Mouse (Mus musculus) adrenal gland, adult 8-10 months (tissue): ENCODE measurements around the gene Rell1. TPM values are rescaled to one million over a fixed set of nuclear protein-coding genes. Genes with fewer than 3 reads are reported as not detected.
"Not testable (repeated sequence)": the region's sequence is repeated elsewhere in the genome, so short reads cannot be mapped to it uniquely, and the experiment has no call there.

ENCODE experiments used
- DNase-seq: peaks from one replicate; pipeline ENCODE4 v3.0.0; 2022
- total RNA-seq, 4 experiments: library from RNA; stranded (reverse); gene quantifications; 2 replicates each; pipeline ENCODE4 v1.2.4; 2022

Gene Rell1
- total RNA-seq, 4 experiments from 2014 or later: 49.3 to 101 (median 71.5) TPM

- not testable (repeated sequence) for DNase-seq
Measured at GRCm38 (mm10) chr5:63897001-63897819, 71.5 kb downstream of the Rell1 start.

- no peak for DNase-seq
Measured at GRCm38 (mm10) chr5:63891912-63892311, 76.8 kb downstream of the Rell1 start.

DNA sequence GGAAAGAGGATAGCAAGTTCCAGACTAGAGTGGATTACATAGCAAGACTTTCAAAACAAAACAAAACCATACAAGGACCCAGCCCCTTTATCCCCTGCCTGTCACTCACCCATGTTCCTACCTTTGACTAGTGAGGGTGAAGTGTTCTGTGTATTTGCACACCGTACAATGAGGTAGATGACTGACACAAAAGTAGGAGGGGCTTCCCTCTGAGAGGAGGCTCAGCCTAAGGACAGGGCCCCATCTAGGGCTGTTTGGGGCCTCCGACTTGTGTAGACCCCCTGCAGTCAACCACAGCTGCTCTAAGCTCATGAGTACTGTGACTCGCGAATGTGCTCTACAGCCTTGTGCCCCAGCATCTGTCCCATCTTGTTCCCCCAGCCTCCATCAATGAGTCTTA is 77.5 kb downstream of the Rell1 start:
- no peak for DNase-seq

- DNase-seq: no peak
Measured at GRCm38 (mm10) chr5:63887111-63887510, 81.6 kb downstream of the Rell1 start.

- no peak for DNase-seq
Measured at GRCm38 (mm10) chr5:63886709-63887108, 82.0 kb downstream of the Rell1 start.

- no peak for DNase-seq
Measured at GRCm38 (mm10) chr5:63886292-63886691, 82.4 kb downstream of the Rell1 start.

DNA sequence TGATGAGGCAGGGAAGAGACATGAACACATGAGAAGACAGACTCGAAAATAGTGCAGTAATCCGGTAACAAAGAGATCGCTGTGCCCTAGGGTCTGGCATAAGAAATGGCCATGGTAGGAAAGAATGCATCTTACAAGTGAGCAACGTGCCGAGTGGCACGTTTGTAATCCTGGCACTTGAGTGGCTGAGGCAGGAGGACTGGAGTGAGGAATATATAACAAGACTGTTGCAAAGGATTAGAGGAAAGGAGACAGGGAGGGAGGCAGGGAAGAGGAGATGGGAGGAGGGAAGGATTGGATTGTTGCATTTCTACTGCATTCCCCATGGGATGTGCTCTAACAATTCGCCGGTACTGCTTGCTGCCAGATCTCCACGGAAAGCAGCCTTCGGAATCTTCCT is 89.7 kb downstream of the Rell1 start:
- DNase-seq: no peak

GRCm38 (mm10) chr5:63876081-63876480 is 92.6 kb downstream of the Rell1 start:
- DNase-seq: no peak

DNA sequence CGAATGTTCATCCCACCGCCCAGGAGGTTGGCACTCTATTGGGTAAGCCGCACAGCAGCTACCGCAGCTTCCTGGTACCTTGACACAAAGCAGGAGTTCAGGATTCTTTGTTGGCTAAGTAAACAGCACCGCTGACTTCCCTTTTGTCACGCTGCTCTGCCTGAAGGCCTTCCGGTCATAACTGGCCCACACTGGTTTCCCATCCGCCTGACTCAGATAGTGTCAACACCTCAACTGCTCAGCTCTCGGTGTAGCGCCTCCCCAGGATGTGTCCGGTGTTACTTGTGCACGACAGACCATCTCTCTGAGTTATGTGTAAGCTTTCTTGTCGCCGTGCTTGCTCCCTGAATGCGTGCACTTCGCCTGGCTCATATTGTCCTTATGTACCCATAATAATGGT is 93.8 kb downstream of the Rell1 start:
- no peak for DNase-seq

DNA sequence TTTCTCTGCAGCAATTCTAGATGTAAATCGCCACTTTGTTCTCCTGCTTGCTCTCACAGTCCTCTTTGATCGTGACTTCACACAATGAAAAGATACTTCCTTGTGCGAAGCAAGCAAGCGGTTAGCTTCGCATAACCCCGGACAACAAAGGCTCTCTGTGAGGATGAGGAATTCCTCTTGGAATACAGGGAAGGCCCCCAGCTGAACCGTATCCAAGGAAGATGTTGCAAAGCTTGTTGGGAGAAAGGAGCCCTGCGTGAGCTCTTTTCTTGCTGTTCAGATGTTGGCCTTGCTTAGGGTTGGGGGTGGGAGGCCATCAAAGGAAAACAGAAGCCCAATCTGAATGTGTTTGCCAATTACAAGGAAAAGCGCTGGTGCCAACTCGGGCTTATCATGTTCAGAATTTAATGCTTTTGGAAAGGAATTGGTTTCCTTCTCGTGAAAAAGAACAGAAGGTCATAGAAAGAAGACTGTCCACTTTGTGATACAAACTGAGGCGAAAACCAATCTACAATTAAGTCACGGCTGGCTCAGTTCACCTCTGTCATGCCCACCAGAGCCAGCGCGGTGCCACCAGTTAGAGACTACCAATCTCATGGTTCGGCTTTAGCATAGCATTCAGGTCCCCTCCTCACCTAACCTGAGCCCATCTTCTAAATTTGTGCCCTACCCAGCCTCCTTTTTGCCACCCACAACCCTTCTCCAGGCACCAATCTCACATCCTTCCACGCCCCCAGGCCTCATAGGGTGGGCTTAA is 96.3 kb downstream of the Rell1 start:
- no peak for DNase-seq

DNA sequence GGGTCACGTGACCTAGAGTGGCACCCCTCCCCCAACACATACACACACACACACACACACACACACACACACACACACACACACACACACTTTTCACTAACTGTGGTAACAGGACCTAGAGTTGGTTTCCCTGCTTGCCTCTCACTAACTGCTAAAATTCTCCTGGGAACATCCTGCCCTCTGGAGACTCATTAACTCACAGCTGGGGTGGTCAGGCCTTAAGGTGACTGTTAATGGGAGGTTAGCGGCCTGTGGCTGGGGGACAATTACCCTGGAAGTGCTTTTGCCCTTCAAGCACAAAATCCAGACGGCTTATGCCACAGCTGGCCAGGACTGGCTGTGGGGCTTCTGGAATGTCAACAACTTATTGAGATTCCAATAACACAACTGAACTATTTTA is 101.3 kb downstream of the Rell1 start:
- DNase-seq: no peak

DNA sequence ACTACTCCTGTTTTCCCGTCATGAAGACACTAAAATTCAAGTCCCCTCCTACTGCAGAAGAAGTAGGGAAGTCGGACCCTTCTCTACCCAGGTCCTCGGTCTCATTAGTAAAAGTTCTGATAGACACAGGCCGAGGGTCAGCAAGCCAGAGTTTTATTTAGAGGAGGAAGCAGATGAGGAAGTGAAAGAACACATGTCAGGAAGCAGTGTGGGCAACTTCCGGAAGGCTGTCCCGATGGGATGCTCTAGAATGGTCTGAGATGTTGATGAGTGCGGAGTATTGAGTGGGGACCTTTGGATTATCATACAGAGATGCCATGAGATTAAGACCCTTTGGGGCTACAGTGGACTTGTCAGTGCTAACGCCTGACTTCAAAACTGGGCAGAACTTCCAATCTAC is 109.8 kb downstream of the Rell1 start:
- no peak for DNase-seq

Other genes starting within 250 kb of the Rell1 start
- under 1 TPM; 0.45 to 0.81 (median 0.66) TPM for gene 0610040J01Rik, start 156.5 kb downstream of the Rell1 start, total RNA-seq
- gene Pgm2, start 124.1 kb upstream of the Rell1 start, total RNA-seq: 10 to 100 TPM; 14.6 to 27.4 (median 20.5) TPM
- gene Tbc1d1, start 187.4 kb upstream of the Rell1 start, total RNA-seq: 10 to 100 TPM; 10.2 to 17.7 (median 14.7) TPM